Mouse (Mus musculus) limb, embryonic 11.5 days (tissue): Measurements from ENCODE around the gene Hes5. TPM values are rescaled to one million over a fixed set of nuclear protein-coding genes. Genes with fewer than 3 reads are reported as not detected.

Experiments
- ATAC-seq: fragments of 200-750 bp; cut with Nextera tagmentation; 2 replicates; pipeline ENCODE4 v1.8.0; 2017; ENCODE audit warnings: low read depth; ENCODE audit not compliant: insufficient number of reproducible peaks, low FRiP score, low TSS enrichment
- DNase-seq: peaks from one replicate; pipeline ENCODE4 v3.0.0-alpha.2; 2015; ENCODE audit warnings: low spot score
- H3K27ac ChIP-seq: fragments of 300-500 bp; sonication (generic); replicated peaks from 2 replicates; pipeline ENCODE4 v1.5.1; 2014; ENCODE audit warnings: low read depth, mild to moderate bottlenecking, low read length
- H3K27me3 ChIP-seq: fragments of 300-500 bp; sonication (generic); 2 replicates; pipeline ENCODE4 v1.6.1; 2014; ENCODE audit warnings: mild to moderate bottlenecking, low read length, mixed read lengths; ENCODE audit not compliant: control insufficient read depth, insufficient read depth
- H3K36me3 ChIP-seq: fragments of 300-500 bp; sonication (generic); 2 replicates; pipeline ENCODE4 v1.6.1; 2014; ENCODE audit warnings: mild to moderate bottlenecking, low read length, moderate library complexity, mixed read lengths; ENCODE audit not compliant: control insufficient read depth, insufficient read depth
- H3K4me1 ChIP-seq: fragments of 300-500 bp; sonication (generic); 2 replicates; pipeline ENCODE4 v1.6.1; 2014; ENCODE audit warnings: low read length, mixed read lengths; ENCODE audit not compliant: control insufficient read depth, insufficient read depth
- H3K4me2 ChIP-seq: fragments of 300-500 bp; sonication (generic); 2 replicates; pipeline ENCODE4 v1.6.1; 2014; ENCODE audit warnings: low read depth, mild to moderate bottlenecking, moderate library complexity; ENCODE audit not compliant: severe bottlenecking
- H3K4me3 ChIP-seq: fragments of 300-500 bp; sonication (generic); 2 replicates; pipeline ENCODE4 v1.5.1; 2014; ENCODE audit warnings: low read depth, low read length
- H3K9ac ChIP-seq: fragments of 300-500 bp; sonication (generic); 2 replicates; pipeline ENCODE4 v1.6.1; 2014; ENCODE audit warnings: mild to moderate bottlenecking, low read length
- H3K9me3 ChIP-seq: fragments of 300-500 bp; sonication (generic); 2 replicates; pipeline ENCODE4 v1.6.1; 2016; ENCODE audit warnings: low read length; ENCODE audit not compliant: control insufficient read depth
- WGBS: fragments of 180-500 bp; shearing (Covaris S2); extraction: QIAGEN DNeasy Blood & Tissue Kit; methylation state at CpG from one replicate; pipeline ENCODE4 v1.1.7; 2014; 5-methylcytosine and 5-hydroxymethylcytosine counted together
- polyA plus RNA-seq: library from polyadenylated mRNA; unstranded; fragments of >200 nt; fragmentation: Nextera tagmentation; extraction: Ambion mirVana; gene quantifications from 2 replicates; pipeline ENCODE4 v1.2.1, GENCODE M21; 2014

The Hes5 gene
- polyA plus RNA-seq, 1 experiment from 2014 or later, result 0.49 TPM

DNA sequence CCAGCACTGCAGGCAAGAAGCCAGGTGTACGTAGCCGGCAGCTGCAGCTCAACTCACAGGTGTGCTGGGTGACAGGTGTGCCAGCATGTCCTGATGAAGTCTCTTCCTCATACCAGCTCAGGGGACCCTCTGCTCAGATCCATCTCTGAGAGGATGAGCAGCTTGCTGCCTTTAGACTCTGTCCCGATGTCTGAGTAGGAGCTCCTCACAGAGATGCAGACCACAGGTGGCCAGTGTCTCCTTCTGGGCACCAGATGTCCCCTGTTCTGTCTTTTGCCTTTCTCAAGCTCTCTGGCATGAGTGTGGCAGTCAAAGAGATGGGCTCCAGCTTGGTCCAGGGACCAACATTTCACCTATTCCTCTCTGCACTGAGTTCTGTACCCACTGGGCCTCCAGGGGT is 46.9 kb downstream of the Hes5 start:
- ATAC-seq (no peak), DNase-seq (no peak)
- Histone ChIP-seq H3K4me1 (0 out of 2 replicates have a peak, but pooled peaks cover 5% of the 10 kb centered on the region), H3K9me3 (no peaks in the 10 kb centered on the region), H3K4me3 (no peak overlapping the region), H3K27ac (no peak overlapping the region), H3K27me3 (no peaks in the 10 kb centered on the region), H3K36me3 (no peaks in the 10 kb centered on the region), H3K4me2 (no peak overlapping the region), H3K9ac (no peak overlapping the region)
- WGBS, result 91% methylated on average over 3 of the region's 3 CpGs

DNA sequence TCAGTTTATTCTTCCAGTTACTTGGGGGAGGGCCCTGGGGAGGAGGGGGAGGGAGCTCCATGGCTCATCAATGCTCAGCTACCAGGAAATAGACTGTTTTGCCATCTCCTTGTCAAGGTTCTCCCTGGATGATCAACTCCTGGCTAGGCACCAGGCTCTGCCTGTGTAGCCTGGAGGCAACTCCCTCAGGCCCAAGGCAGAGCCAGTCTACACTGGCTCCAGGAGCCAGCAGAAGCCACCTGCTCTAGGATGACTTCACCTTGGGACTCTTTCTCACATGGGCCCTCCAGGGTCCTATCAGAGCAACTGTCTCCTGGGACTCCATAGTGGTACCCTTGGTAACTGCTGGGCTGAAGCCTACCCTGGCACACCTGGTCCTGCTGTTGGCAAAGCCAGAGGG is 47.4 kb downstream of the Hes5 start:
- 0 out of 2 replicates have a peak, but pooled peaks cover 5% of the 10 kb centered on the region for H3K4me1 ChIP-seq
- ATAC-seq (no peak), DNase-seq (no peak)
- no peaks in the 10 kb centered on the region for H3K36me3 ChIP-seq
- no peaks in the 10 kb centered on the region for H3K27me3 ChIP-seq
- H3K4me2 ChIP-seq, result no peak overlapping the region
- no peak overlapping the region for H3K27ac ChIP-seq
- H3K4me3 ChIP-seq, result no peak overlapping the region
- no peak overlapping the region for H3K9ac ChIP-seq
- no peaks in the 10 kb centered on the region for H3K9me3 ChIP-seq

DNA sequence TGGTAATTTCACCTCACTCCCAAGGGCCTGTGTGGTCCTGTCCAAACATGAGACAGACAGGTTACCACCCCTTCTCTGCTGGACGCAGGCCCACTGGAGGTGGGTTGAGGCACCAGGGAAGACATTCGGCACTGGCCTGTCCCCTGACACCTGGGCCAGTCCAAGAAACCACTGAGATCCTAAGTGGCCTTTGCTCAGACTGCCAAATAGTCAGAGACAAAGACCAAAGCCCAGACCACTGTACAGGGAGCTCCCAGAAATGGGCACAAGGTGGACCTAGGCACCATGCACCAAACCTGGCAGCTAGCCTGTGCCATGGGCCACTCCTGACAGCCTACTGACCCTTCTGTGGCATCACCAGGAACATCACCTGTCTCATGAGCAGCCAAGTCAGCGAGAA is 48.5 kb downstream of the Hes5 start:
- no peak overlapping the region for H3K9ac ChIP-seq
- no peak for ATAC-seq
- WGBS, result 77% methylated on average over 3 of the region's 3 CpGs

DNA sequence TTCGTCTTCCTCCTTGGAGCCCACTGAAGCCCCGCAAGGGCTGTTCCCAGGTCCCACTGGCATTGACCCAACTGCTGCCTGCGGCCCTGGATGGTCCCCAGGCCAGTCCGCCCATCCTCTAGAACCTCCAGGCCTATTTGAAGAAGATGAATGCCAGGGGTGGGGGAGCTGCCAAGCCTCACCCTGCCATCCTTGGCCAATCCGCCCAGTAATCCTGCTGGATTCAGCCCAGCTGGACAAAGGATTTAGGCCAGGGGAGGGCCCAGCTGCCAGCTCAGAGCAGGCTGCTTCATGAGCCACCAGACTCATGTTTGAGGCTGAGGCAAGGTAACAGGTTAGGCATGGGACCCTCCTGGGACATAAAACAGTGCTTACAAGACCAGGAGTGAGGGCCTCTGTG is 50.1 kb downstream of the Hes5 start:
- Histone ChIP-seq H3K4me2 (no peak overlapping the region), H3K4me3 (no peak overlapping the region), H3K36me3 (no peaks in the 10 kb centered on the region), H3K9ac (no peak overlapping the region), H3K9me3 (no peaks in the 10 kb centered on the region), H3K27ac (no peak overlapping the region), H3K27me3 (no peaks in the 10 kb centered on the region), H3K4me1 (0 out of 2 replicates have a peak, but pooled peaks cover 3% of the 10 kb centered on the region)
- ATAC-seq (no peak), DNase-seq (no peak)
- WGBS, result 83% methylated on average over 5 of the region's 5 CpGs

More for the DNA sequence above, 48.5 kb downstream of the Hes5 start:
- Histone ChIP-seq H3K4me1 (0 out of 2 replicates have a peak, but pooled peaks cover 4% of the 10 kb centered on the region), H3K4me3 (no peak overlapping the region), H3K27me3 (no peaks in the 10 kb centered on the region), H3K36me3 (no peaks in the 10 kb centered on the region), H3K27ac (no peak overlapping the region), H3K4me2 (no peak overlapping the region), H3K9me3 (no peaks in the 10 kb centered on the region)
- no peak for DNase-seq

DNA sequence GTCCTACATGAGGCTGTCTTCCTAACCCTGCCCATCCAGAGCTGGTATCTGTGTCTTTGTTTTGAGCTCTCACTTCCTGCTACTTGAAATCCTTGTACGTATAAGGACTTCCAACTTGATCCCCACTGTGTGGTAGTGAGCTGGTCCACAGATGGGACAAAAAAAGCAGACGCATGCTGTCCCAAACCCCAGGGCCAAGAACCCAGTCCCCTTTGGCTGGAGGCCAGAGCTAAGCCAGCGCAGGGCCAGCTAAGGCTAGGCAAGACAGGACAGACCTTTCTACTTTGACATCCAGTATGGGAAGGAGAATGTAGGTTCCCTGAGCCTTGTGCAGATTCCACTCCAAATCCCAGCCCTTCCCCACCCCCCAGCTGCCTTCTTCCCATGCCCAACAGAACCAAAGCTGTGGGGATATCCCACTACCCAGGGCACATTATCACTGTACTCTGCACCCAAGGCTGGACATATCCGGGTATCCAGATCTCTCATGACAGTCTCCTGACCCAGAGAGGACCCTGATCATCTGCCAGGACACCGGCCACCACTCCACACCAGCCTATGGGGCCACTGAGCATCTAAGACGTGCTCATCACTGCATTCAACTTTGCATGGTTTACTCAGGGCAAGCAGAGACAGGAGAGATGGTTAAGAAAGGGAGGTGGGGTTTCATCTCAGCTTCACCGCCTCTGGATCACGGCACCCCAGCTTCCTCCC is 50.7 kb downstream of the Hes5 start:
- no peak for ATAC-seq
- 82% methylated on average over 8 of the region's 8 CpGs for WGBS
- no peak for DNase-seq
- no peaks in the 10 kb centered on the region for H3K36me3 ChIP-seq
- H3K27ac ChIP-seq, result no peak overlapping the region
- H3K4me1 ChIP-seq, result 0 out of 2 replicates have a peak, but pooled peaks cover 3% of the 10 kb centered on the region
- H3K4me2 ChIP-seq, result no peak overlapping the region
- H3K27me3 ChIP-seq, result no peaks in the 10 kb centered on the region
- H3K9me3 ChIP-seq, result no peaks in the 10 kb centered on the region
- H3K9ac ChIP-seq, result no peak overlapping the region
- H3K4me3 ChIP-seq, result no peak overlapping the region

Other genes starting within 250 kb of the Hes5 start
- gene Ttc34, start 123.5 kb upstream of the Hes5 start, polyA plus RNA-seq, result 0.10 and 0.32 TPM in 2 replicates
- not detected in 2 replicates for gene Mmel1, start 91.3 kb upstream of the Hes5 start, polyA plus RNA-seq
- gene Fam213b, start 61.8 kb upstream of the Hes5 start, polyA plus RNA-seq, result 37.4 and 41.9 TPM in 2 replicates
- 0.77 and 1.3 TPM in 2 replicates for gene Tnfrsf14, start 32.4 kb upstream of the Hes5 start, polyA plus RNA-seq
- gene Pank4, start 3.2 kb downstream of the Hes5 start, polyA plus RNA-seq, result 50.0 and 51.4 TPM in 2 replicates
- gene Plch2, start 95.9 kb downstream of the Hes5 start, polyA plus RNA-seq, result 1.0 and 1.2 TPM in 2 replicates
- gene Pex10, start 106.1 kb downstream of the Hes5 start, polyA plus RNA-seq, result 6.5 and 8.5 TPM in 2 replicates
- 137 and 149 TPM in 2 replicates for gene Rer1, start 125.5 kb downstream of the Hes5 start, polyA plus RNA-seq
- gene Morn1, start 125.7 kb downstream of the Hes5 start, polyA plus RNA-seq, result 3.5 and 4.5 TPM in 2 replicates